Mouse (Mus musculus) thymus, adult 2 months (tissue): ENCODE measurements around the gene Spi1.

Source experiments
- CTCF ChIP-seq: fragments of 200-500 bp; IDR thresholded peaks from 2 replicates; pipeline ENCODE4 v1.5.1; 2012; ENCODE audit warnings: mild to moderate bottlenecking, control low read depth, low read length, moderate library complexity, borderline replicate concordance; ENCODE audit not compliant: control insufficient read depth, poor library complexity, insufficient read depth; ENCODE audit errors: extremely low read depth
- POLR2A ChIP-seq: fragments of 200-500 bp; IDR thresholded peaks from 2 replicates; pipeline ENCODE4 v1.6.1; 2012; ENCODE audit warnings: mild to moderate bottlenecking, low read length, control low read depth, moderate library complexity; ENCODE audit not compliant: control insufficient read depth, poor library complexity, insufficient read depth; ENCODE audit errors: extremely low read depth

DNA sequence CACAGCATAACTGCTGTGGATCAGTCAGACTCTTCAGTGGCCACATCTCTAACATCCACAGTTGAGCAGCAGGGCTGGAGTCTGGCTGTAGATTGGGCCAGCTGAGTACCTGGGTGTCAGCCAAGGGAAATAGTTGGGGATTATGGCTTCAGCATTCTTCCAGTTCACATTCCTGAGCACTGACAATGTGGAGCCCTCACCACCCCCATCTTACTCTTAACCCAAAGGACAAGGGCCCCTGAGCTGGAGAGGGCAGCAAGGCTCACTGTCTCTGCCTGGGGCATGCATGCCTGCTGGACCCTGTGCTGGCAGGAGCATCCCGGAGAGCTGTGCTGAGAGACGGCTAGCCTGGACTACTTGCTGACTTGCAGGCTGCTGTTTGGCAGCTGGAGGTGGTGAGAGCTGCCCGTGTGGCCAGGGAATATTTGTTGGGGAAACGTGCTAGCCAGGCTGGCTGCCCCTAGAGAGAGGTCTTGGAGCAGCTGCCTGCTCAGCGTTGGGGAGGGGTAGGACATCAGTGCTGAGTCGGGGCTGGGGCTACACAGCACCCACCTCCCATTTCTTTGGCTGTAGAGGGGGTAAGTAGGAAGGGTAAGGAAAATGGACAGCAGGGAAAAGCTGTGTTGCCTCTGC, 20.2 kb upstream of the Spi1 start:
- TF ChIP-seq POLR2A (no peak), CTCF (no peak)
